Mouse (Mus musculus) neural tube, embryonic 11.5 days (tissue): ENCODE data around the gene Sipa1l3. TPM values are rescaled to one million over a fixed set of nuclear protein-coding genes. Genes with fewer than 3 reads are reported as not detected.

Experiments used
- ATAC-seq: fragments of 200-750 bp; cut with Nextera tagmentation; 2 replicates; pipeline ENCODE4 v1.8.0; 2017; ENCODE audit warnings: moderate number of reproducible peaks, mild to moderate bottlenecking, moderate TSS enrichment, moderate library complexity; ENCODE audit not compliant: insufficient read depth, low FRiP score, low TSS enrichment
- DNase-seq: peaks from one replicate; pipeline ENCODE4 v3.0.0-alpha.2; 2015; ENCODE audit warnings: low spot score
- H3K27ac ChIP-seq: fragments of 300-500 bp; sonication (generic); 2 replicates; pipeline ENCODE4 v1.5.1; 2014; ENCODE audit warnings: low read depth, mild to moderate bottlenecking, low read length
- H3K27me3 ChIP-seq: fragments of 300-500 bp; sonication (generic); 2 replicates; pipeline ENCODE4 v1.6.1; 2014; ENCODE audit warnings: mild to moderate bottlenecking, low read length, mixed read lengths; ENCODE audit not compliant: control insufficient read depth, insufficient read depth
- H3K36me3 ChIP-seq: fragments of 300-500 bp; sonication (generic); 2 replicates; pipeline ENCODE4 v1.6.1; 2014; ENCODE audit warnings: mild to moderate bottlenecking, low read length, moderate library complexity, mixed read lengths; ENCODE audit not compliant: control insufficient read depth, insufficient read depth
- H3K4me1 ChIP-seq: fragments of 300-500 bp; sonication (generic); 2 replicates; pipeline ENCODE4 v1.6.1; 2014; ENCODE audit warnings: low read length, mixed read lengths; ENCODE audit not compliant: control insufficient read depth, insufficient read depth
- H3K4me2 ChIP-seq: fragments of 300-500 bp; sonication (generic); 2 replicates; pipeline ENCODE4 v1.6.1; 2014; ENCODE audit warnings: low read depth, mild to moderate bottlenecking, moderate library complexity
- H3K4me3 ChIP-seq: fragments of 300-500 bp; sonication (generic); 2 replicates; pipeline ENCODE4 v1.5.1; 2014; ENCODE audit warnings: low read depth, low read length
- H3K9ac ChIP-seq: fragments of 300-500 bp; sonication (generic); 2 replicates; pipeline ENCODE4 v1.6.1; 2014; ENCODE audit warnings: mild to moderate bottlenecking, low read length
- H3K9me3 ChIP-seq: fragments of 300-500 bp; sonication (generic); 2 replicates; pipeline ENCODE4 v1.6.1; 2016; ENCODE audit warnings: low read length; ENCODE audit not compliant: control insufficient read depth
- WGBS: fragments of 180-500 bp; shearing (Covaris S2); extraction: QIAGEN DNeasy Blood & Tissue Kit; methylation state at CpG from one replicate; pipeline ENCODE4 v1.1.7; 2014; 5-methylcytosine and 5-hydroxymethylcytosine counted together
- polyA plus RNA-seq: library from polyadenylated mRNA; unstranded; fragments of >200 nt; fragmentation: Nextera tagmentation; extraction: Ambion mirVana; gene quantifications from 2 replicates; pipeline ENCODE4 v1.2.1, GENCODE M21; 2014

Gene Sipa1l3
- polyA plus RNA-seq, 1 experiment from 2014 or later: 11.9 TPM

DNA sequence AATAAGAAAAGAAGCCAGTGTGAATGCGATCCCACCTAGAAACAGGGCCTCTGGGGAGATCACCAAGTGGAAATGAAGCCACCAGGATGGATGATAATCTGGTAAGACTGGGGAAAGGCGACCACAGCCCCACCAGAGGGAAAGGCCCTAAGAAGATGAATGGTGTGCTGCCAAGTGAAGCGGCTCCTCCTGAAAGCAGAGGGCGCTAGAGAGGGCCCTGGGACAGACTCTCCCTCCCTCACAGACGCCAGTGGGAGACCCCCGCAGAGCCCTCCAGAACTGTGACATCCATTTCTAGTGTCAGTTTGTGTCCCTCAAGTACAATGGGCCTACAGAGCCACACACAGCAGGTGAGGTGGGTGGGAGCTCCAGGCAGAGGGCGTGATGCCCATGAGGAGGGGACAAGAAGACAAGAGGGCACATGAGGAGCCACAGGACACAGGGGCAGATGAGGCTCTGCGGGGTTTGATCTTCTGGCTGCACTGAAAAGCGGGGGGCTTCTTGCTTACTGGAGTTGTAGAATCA is 181.6 kb downstream of the Sipa1l3 start:
- H3K36me3 ChIP-seq: peaks cover 2% of the 10 kb centered on the region; the same call in 1 of the 2 replicates
- ATAC-seq: no peak
- WGBS: 73% methylated on average over 9 of the region's 9 CpGs
- no peaks in the 10 kb centered on the region for H3K9me3 ChIP-seq
- no peak for DNase-seq
- H3K4me3 ChIP-seq: no peak overlapping the region
- no peak overlapping the region for H3K4me2 ChIP-seq
- H3K4me1 ChIP-seq: no peaks in the 10 kb centered on the region
- no peaks in the 10 kb centered on the region for H3K27me3 ChIP-seq
- H3K27ac ChIP-seq: no peak overlapping the region
- no peak overlapping the region for H3K9ac ChIP-seq

DNA sequence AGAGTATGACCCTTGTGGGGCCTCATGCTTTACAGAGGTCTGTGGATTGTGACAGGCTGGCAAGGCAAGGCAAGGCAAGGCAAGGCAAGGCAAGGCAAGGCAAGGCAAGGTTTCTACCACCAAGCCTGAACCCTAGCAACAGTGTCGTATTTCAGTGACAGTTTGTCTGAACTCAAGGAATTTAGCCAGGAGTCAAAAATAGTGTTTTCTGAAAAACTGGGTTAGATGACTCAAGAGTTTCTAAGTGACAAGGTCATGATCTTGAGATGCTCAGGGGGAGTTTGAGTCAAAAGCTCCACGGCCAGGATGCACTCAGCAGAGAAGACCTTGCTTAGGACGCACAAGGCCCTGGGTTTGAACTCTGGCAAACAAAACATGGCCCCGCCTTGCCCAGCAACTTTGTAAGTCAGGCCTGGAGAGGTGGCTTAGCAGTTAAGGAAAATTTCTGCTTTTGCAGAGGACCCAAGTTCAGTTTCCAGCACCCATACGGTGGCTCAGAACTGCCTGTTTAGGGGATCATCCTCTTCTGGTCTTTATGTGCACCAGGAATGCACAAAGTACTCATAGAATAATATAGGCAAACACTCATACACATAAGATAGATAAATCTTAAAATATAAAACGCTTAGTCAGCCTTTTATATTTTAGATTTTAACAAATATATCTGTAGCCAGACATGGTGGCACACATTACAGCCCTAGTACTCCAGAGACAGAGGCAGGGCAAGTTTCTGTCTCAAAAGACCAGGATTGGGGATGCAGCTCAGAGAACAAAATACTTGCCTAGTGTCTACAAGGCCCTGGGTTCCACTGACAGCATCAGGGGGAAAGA is 182.4 kb downstream of the Sipa1l3 start:
- H3K27me3 ChIP-seq: no peaks in the 10 kb centered on the region
- H3K4me3 ChIP-seq: no peak overlapping the region
- WGBS: 85% methylated on average over 6 of the region's 6 CpGs
- H3K27ac ChIP-seq: no peak overlapping the region
- H3K4me2 ChIP-seq: no peak overlapping the region
- peaks cover 6% of the 10 kb centered on the region for H3K36me3 ChIP-seq
- H3K9me3 ChIP-seq: no peaks in the 10 kb centered on the region
- no peak for DNase-seq
- ATAC-seq: no peak
- no peaks in the 10 kb centered on the region for H3K4me1 ChIP-seq
- H3K9ac ChIP-seq: no peak overlapping the region

DNA sequence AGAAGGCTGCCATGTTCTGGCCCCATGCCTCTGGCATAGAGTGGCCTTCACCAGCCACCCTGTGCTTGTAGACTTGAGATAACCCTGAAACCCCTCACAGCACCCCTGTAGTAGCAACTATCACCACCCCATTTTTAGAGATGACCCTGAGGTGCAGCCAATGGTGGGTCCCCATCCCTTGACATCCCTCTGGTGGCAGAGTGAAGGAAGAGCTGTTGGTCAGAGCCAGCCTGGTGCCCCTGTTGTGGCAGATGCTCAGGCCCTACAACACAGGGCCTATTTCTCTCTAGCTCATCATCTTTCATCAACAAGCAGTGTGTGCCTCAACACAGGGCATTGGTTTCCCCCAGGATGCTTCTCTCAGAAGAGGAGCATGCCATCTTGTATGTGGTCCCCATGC is 183.2 kb downstream of the Sipa1l3 start:
- DNase-seq (no peak), ATAC-seq (no peak)
- Histone ChIP-seq H3K9me3 (no peaks in the 10 kb centered on the region), H3K36me3 (peaks cover 8% of the 10 kb centered on the region), H3K4me3 (no peak overlapping the region), H3K9ac (no peak overlapping the region), H3K27ac (no peak overlapping the region), H3K4me1 (no peaks in the 10 kb centered on the region), H3K27me3 (no peaks in the 10 kb centered on the region), H3K4me2 (no peak overlapping the region)

DNA sequence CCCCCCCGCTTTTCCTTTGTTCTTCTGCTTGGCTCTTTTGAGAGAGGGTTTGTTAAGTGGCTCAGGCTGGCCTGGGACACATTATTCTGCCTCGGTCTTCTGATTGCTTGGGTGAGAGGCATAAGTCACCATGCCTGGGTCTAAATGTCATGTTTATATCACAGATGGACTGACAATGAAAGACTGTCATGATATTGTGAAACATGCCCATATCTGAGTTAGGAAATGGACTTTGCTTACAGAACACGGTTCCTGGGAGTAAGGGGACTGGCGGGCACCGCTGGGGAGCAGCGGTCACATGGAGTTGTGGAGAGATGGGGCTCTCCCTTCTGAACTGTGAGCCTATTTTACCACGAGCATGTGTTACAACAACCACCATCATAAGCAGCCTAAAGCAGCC is 184.3 kb downstream of the Sipa1l3 start:
- WGBS: 75% methylated on average over 6 of the region's 7 CpGs
- H3K9me3 ChIP-seq: no peaks in the 10 kb centered on the region
- H3K9ac ChIP-seq: no peak overlapping the region
- ATAC-seq (no peak), DNase-seq (no peak)
- no peaks in the 10 kb centered on the region for H3K27me3 ChIP-seq
- no peak overlapping the region for H3K4me3 ChIP-seq
- H3K36me3 ChIP-seq: peaks cover 10% of the 10 kb centered on the region
- no peaks in the 10 kb centered on the region for H3K4me1 ChIP-seq
- no peak overlapping the region for H3K27ac ChIP-seq
- no peak overlapping the region for H3K4me2 ChIP-seq

DNA sequence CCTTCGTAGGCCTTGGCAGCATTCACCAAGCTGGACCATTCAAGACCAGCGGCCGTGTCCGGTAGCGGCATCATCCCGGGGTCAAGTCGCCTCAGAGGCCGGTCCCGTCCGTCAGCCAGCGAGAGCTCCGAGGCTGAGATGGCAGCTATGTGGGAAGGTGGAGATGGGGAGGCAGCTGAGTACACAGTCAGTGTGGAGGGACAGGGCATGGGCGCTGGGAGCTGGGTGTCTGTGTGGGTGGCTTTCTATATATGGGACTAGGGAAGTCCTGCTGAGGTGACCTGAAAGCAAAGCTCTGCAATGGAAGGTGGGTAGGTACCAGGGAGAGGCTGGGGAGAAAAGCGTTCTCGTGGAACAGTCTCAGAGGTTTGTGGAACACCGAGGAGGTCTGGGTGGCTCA is 189.5 kb downstream of the Sipa1l3 start:
- peaks cover 8% of the 10 kb centered on the region for H3K36me3 ChIP-seq
- H3K4me2 ChIP-seq: no peak overlapping the region
- no peak overlapping the region for H3K27ac ChIP-seq
- H3K9me3 ChIP-seq: no peaks in the 10 kb centered on the region
- 96% methylated on average over 16 of the region's 16 CpGs for WGBS
- DNase-seq (no peak), ATAC-seq (no peak)
- H3K27me3 ChIP-seq: no peaks in the 10 kb centered on the region
- no peak overlapping the region for H3K9ac ChIP-seq
- no peaks in the 10 kb centered on the region for H3K4me1 ChIP-seq
- no peak overlapping the region for H3K4me3 ChIP-seq

DNA sequence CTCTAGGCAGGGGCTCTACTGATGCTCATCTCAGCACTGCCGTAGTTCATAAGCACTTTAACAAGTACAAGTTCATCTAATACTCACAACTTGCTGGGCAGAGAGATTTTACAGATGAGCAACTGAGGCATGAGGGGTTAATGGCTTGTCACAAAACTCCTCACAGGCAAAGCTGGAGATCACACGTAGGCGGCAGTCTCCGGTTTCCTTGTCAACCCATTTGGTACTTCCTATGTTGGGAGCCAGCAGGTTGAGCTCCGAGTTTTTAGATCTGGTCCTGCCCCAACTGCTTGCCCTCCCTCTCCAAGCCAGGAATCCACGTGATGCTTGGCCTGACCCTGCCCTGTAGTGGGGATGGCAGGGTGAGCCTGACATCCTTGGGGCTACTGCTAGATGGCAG is 191.4 kb downstream of the Sipa1l3 start:
- 81% methylated on average over 6 of the region's 6 CpGs for WGBS
- no peak for DNase-seq

DNA sequence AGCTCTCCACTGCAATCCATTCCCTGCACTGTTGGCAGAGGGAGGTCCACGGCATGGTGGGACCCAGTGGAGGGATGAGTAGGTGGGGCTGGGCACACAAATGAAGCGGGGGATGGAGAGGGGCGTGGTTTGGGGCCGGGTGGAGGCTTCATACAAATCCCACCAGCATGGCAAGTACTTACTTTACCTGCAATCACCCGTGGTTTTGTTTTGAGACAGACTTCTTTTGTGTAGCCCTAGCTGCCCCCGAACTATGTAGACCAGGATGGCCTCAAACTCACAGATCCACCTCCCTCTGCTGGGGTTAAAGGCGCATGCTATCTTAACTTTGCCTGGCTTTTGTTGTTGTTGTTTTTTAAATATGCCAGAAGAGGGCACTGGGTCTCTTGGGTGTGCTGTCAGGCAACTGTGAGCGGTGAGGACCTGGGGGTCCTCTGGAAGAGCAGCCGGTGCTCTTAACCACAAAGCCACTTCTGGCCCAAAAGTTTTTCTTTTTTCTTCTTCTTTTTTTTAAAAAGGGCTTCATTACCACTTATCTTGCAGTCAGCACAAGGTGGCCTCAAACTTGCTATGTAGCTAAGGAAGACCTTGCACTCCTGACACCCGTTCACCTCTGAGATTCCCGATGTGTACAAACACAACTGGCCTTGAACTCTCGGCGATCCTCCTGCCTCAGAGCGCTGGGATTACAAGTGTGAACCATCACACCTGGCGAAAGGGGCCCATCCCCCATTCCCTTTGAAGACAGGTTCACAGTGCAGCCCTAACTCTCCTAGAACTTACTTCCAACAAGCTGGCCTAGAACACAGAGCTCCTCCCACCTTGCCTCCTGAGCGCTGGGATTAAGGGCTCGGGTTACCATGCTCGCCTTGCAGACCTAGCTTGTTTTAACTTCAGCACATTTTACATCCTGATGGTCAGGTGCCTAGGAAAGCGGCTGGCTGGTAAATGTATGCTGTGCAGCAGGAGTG is 198.8 kb downstream of the Sipa1l3 start:
- Histone ChIP-seq H3K9ac (peak overlapping the region; percentile 38; the same call in 1 of the 2 replicates), H3K27ac (peak overlapping the region; percentile 87; the same call in 1 of the 2 replicates), H3K9me3 (no peaks in the 10 kb centered on the region), H3K36me3 (no peaks in the 10 kb centered on the region; the same call in 1 of the 2 replicates), H3K4me3 (no peak overlapping the region), H3K27me3 (no peaks in the 10 kb centered on the region), H3K4me1 (peaks cover 50% of the 10 kb centered on the region), H3K4me2 (peak overlapping the region; percentile 38)
- DNase-seq: peak; percentile 48
- 11% methylated on average over 19 of the region's 19 CpGs for WGBS
- ATAC-seq: no peak

More for the DNA sequence above, 191.4 kb downstream of the Sipa1l3 start:
- no peaks in the 10 kb centered on the region for H3K9me3 ChIP-seq
- no peak for ATAC-seq
- H3K27ac ChIP-seq: no peak overlapping the region
- H3K4me2 ChIP-seq: no peak overlapping the region
- no peaks in the 10 kb centered on the region for H3K27me3 ChIP-seq
- no peak overlapping the region for H3K9ac ChIP-seq
- no peaks in the 10 kb centered on the region for H3K4me1 ChIP-seq
- no peak overlapping the region for H3K4me3 ChIP-seq
- peaks cover 8% of the 10 kb centered on the region for H3K36me3 ChIP-seq

DNA sequence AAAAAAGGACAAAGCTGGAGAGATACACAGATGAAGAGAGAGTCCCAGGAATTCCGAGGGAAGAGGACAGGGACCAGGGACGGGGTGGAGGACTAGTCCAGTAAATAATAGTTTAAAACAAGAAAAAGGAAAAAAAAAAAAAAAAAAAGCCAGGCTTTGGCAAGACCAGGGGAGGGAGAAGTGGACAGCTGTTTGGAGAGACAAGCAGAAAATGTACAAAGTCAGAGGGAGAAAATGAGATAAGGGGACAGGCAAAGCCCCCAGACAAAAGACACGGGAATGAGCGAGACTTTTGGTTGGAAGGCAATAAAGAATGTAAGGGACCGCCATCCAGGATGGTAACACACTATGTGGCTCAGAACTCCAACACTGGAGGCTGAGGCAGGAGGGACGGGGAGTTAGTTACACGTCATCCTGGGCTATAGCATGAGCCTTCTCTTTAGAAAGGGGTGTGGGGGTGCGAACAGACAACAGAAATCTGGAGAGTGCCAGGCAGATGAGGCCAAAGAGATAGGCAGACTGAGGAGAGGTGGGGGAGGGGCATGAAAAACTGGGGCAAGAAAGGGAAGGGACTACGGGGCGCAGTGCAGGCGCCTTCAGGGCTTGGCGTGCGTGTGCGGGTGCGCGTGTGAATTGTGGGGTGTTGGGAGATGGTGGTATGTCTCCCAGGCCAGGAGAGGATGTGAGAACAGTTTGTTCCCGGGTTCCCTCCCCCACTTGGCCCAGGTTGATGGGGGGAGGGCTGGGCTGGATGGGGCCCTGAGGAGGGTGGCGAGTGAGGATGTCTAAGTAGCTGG is 200.1 kb downstream of the Sipa1l3 start:
- H3K4me2 ChIP-seq: peak overlapping the region; percentile 38
- peak overlapping the region; percentile 38; the same call in 1 of the 2 replicates for H3K9ac ChIP-seq
- peaks cover 52% of the 10 kb centered on the region for H3K4me1 ChIP-seq
- 6% methylated on average over 18 of the region's 18 CpGs for WGBS
- H3K9me3 ChIP-seq: no peaks in the 10 kb centered on the region
- H3K4me3 ChIP-seq: peak overlapping the region; percentile 8; the same call in 1 of the 2 replicates
- H3K27ac ChIP-seq: peak overlapping the region; percentile 87
- 0 out of 2 replicates have a peak, but pooled peaks have one; percentile 1 for ATAC-seq
- DNase-seq: peak; percentile 57
- no peaks in the 10 kb centered on the region for H3K27me3 ChIP-seq
- no peaks in the 10 kb centered on the region; the same call in 1 of the 2 replicates for H3K36me3 ChIP-seq
